Mouse (Mus musculus) stomach, postnatal 0 days (tissue): Measurements from ENCODE around the gene Stx1a.

Experiments used
- CTCF ChIP-seq: IDR thresholded peaks from 2 replicates; pipeline ENCODE4 v1.5.1; 2016; ENCODE audit warnings: antibody characterized with exemption, low read depth, mild to moderate bottlenecking, moderate library complexity
- EP300 ChIP-seq: optimal IDR thresholded peaks from 2 replicates; pipeline ENCODE3; 2016; ENCODE audit warnings: antibody characterized with exemption

DNA sequence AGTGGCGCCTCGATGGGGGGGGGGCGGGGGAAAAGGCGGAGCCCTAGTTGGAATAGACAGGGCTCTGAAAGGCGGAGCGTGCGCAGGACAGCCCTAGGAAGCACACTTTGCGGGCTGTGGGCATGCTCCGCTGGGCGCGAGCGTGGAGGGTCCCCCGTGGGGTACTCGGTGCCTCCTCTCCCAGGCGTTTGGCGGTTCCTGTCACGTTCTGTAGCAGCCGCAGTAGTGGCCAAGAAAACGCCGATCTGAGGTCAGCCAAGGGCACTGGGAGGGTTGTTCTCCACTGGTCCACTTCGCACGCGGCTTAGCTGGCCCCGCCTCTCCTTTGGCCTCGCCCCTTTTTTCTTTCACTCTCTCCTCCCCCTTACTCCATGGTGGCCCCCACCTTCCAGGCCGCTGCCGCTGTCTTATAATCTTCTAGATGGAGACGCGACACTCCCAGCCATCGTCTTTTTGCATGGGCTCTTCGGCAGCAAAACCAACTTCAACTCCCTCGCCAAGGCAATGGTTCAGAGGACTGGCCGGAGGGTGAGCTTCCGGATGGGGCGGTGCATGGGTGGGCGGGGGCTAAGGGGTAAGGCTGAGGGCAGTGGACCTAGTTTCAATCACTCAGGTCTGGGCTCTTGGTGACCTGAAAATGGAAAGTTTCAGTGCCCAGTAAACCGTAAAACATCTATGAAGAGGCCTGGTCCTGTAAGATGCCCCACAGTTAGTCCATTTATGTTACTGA, 13.5 kb upstream of the Stx1a start:
- TF ChIP-seq CTCF (no peak), EP300 (no peak)
